Mouse (Mus musculus): Measurements from ENCODE around the gene Dnah2.

GRCm38 (mm10) chr11:69461568-69461967 lies 87.3 kb downstream of the Dnah2 start:
- TF ChIP-seq CTCF (IDR thresholded peaks at IDR 0.05; ENCODE audit: low read depth, low read length) = no peak
- TF ChIP-seq EP300 (IDR thresholded peaks at IDR 0.05; ENCODE audit: insufficient read depth, low read depth, low read length) = no peak
- no peak for TF ChIP-seq POLR2A (IDR thresholded peaks at IDR 0.05; ENCODE audit: insufficient read depth, low read length)

All from ES-Bruce4 (cell line).